Mouse (Mus musculus): Measurements from ENCODE around the gene Mtg1. TPM values are rescaled to one million over a fixed set of nuclear protein-coding genes. Genes with fewer than 3 reads are reported as not detected.
A peak's percentile ranks its signal among the peaks of the same experiment; 100 is the strongest.
"Not testable (repeated sequence)": the region's sequence is repeated elsewhere in the genome, so short reads cannot be mapped to it uniquely, and the experiment has no call there.

Gene Mtg1
- total RNA-seq, 2 experiments from 2014 or later: 24.7 to 28.3 TPM

DNA sequence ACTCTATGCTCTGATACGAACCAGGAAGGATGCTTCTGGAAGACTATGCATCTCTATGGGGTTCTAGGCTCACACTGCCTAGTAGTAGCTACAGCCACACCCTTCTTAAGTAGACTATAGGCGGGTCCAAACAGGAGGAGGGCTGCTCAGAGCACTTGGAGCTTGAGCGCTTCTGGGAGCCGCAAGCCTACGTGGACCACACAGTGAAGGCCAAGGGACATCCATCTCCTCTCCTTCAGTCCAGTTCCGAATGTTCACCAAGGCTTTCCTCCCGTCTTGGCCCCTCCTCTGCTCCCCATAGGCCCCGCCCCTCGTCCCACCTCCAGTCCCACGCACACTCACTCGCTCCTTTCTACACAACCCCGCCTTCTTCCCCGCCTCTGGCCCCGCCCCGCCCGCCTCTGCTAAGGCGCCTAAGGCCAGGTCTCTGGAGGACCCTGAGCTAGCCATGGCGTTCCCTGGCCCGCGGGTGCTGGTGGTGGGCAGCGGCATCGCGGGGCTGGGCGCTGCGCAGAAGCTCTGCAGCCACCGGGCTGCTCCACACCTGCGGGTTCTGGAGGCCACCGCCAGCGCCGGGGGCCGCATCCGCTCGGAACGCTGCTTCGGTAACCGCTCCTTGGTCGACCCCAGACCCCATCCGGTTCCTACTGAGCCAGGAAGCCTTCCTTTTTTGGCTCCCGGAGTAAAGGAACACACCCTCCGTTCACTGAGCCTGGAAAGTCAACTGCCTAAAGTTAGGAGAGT is 11.9 kb upstream of the Mtg1 start:
- peak; percentile 92 to 94 for DNase-seq
- intact Hi-C loops (cut with DNase I): loop anchor here (10.0 kb wide), 1 partner anchor 441 kb away; the partner anchor contains the start of gene Cfap46

DNA sequence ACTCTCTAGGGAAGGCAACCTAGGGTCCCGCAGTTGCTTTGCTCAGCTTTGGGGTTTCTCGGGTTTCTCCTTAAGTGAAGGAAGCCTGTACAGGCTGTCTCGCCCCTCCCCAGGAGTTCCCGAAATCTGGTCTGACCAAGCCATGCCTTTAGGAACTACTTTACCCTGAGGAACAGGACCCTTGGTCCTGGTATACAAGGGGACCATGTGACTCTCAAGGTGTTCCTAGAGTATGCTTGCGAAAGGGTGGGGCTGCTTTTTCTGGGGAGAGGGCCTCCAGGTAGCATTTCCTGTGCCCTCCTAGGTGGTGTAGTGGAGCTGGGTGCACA is 11.4 kb upstream of the Mtg1 start:
- intact Hi-C loops (cut with DNase I): loop anchor here (10.0 kb wide), 1 partner anchor 441 kb away; the partner anchor contains the start of gene Cfap46
- DNase-seq: no peak

DNA sequence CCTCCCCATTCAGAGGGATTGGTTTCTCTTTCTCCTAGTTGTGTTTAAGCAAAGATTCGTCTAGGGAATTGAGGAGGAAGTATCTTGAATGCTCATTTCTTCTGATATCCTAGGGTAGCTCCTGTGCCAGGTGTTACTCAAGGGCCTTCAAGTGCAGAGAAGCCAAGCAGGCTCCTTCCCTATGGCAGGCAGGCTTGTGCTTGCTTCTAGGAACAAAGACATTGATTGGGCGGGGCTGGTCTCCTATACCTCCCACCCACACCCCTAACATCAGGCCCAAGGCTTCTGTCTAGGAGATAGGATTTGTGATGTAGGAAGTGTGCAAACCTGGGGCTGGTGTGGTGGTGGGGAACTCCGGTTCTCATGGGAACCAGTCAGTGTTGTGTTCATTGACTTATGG is 10.4 kb upstream of the Mtg1 start:
- no peak for DNase-seq
- intact Hi-C loops (cut with DNase I): loop anchor here (10.0 kb wide), 1 partner anchor 442 kb away; the partner anchor contains the start of gene Cfap46

- intact Hi-C loops (cut with DNase I): loop anchor here (10.0 kb wide), 1 partner anchor 443 kb away; the partner anchor contains the start of gene Cfap46
- DNase-seq: no peak
These were observed 9.5 kb upstream of the Mtg1 start for GRCm38 (mm10) chr7:140127911-140128310.

GRCm38 (mm10) chr7:140132184-140132583 is 5.2 kb upstream of the Mtg1 start:
- intact Hi-C loops (cut with DNase I); DNase-seq: not testable (repeated sequence)

DNA sequence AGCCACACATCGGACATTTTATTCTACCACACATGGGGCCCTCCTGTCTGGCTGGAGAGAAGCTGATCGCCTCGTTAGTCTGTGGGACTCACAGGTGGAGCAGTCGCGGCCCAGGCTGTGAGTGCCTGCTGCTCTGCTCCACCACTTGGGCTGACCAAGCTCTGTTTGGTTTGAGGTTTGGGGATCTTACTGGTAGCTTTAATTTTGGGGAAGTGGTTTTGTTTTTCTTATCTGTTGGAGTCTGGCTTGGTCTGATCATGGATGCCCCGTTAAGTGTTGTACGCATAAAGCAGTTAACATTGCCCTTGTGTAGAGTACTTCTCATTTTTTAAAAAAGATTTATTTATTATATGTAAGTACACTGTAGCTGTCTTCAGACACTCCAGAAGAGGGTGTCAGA is 3.3 kb upstream of the Mtg1 start:
- intact Hi-C loops (cut with DNase I); DNase-seq: not testable (repeated sequence)

DNA sequence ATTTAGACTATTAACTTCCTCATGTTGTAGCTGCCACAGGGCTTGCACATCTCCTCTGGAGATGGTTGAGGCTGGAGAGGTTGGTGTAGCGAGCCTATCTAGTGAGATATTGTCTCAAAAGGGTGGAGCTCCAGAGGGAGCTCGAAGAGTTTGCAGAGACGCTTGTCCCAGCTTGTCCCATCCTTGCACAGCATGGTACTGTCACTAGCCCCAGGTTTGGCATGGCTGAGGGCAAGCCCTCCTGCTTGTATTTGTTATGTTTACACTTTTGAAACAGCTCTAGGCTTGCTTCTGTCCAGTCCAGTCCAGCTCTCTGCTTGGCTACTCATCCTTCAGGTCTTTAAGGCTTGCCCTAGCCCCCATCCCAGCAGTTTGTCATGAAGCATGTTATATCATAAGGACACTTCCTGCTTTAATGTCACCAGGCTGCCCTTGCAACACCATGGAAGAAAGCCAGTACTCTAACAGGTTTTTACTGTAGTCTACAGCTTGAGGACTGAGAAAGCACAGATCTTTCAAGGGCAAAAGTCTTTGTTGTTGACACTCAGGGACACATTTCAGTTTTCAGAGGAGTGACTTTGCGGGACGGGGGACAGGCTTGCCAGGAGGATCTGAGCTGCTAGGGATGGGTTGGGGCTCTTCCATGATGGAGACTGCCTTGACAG is 2.1 kb upstream of the Mtg1 start:
- intact Hi-C loops (cut with DNase I): loop anchor here (5.0 kb wide), 1 partner anchor 98 kb away; the partner anchor contains the start of genes Tubgcp2 and Zfp511

DNA sequence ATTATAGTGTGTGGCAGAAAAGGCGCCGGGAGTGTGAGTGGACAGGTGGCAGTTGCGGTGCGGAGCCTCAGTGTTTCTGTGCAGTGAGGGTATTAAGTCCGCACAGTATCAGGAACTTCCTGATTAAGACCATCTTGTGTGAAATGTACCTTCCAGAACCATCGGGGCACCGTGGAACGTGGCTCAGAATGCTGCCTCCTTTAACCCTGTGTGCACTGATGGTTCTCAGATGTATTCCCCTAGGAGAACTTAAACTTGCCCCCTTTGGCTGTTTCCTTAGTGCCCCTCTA is 602 bp downstream of the Mtg1 start:
- intact Hi-C loops (cut with DNase I): loop anchor here (1.0 to 5.0 kb wide), 2 partner anchors 22 to 101 kb away; partner anchors contain the start of genes Echs1, Tubgcp2 and Zfp511
- DNase-seq: no peak

More for the DNA sequence above, 2.1 kb upstream of the Mtg1 start:
- no peak for DNase-seq

DNA sequence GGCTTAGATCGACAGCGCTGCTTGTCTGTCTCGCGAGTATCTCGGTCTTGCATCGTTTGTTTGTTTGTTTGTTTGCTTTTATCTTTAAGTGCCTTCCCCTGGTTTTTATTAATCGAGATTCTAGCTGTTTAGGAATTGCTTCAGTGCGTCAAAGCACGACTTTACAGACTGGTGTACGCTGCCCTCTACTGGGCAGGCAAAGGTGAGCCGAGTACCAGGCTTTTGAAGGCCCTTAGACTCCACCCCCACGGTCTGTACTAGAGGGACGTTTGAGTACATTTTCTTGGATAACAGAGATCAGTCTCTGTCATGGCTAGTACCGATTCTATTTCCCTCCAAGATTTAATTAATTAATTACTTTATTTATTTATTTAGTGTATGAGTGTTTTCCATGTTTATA is 4.0 kb downstream of the Mtg1 start:
- DNase-seq: peak; percentile 62 to 68
- intact Hi-C loops (cut with DNase I): loop anchor here (1.0 to 5.0 kb wide), 2 partner anchors 63 to 174 kb away; no protein-coding TSS in a partner anchor

DNA sequence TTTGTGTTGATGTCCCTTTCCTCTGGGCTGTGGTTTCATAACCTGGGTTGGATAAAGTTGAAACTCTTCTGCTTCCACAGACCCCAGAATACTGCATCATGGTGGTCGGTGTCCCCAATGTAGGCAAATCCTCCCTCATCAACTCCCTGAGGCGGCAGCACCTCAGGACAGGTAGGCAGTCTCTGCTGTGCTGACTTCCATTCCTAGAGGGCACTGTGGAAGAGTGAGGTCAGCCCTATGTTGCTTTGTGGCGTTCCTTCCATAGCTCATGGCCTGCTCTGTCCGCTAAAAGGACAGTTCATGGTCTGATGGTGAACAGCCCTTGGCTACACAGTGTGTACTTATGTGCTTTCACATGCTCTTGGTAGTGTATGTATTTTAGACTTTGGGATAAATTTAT is 7.2 kb downstream of the Mtg1 start:
- intact Hi-C loops (cut with DNase I): loop anchor here (5.0 kb wide), 1 partner anchor 177 kb away; no protein-coding TSS in a partner anchor

DNA sequence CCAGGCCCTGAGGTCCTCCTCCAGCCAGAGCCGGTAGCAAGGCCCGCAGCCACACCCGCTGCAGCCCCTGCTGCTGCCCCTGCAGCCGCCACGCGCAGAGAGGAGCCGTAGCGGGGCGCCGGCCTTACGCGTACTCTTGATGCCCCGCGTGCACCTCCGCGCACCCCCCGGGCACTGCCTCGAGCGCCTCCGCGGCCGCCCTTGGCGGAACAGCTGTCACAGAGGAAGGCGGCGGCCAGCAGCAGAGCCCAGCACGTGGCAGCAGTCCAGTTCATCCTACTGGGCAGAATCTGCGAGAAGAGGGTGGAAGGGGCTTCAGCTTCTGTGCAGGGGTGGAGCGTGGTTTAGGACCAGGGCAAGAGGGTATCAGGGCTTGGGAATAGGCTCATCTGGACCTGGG is 16.0 kb downstream of the Mtg1 start:
- DNase-seq: peak in 1 of 2 experiments; percentile 13

More for the DNA sequence above, 7.2 kb downstream of the Mtg1 start:
- no peak for DNase-seq

DNA sequence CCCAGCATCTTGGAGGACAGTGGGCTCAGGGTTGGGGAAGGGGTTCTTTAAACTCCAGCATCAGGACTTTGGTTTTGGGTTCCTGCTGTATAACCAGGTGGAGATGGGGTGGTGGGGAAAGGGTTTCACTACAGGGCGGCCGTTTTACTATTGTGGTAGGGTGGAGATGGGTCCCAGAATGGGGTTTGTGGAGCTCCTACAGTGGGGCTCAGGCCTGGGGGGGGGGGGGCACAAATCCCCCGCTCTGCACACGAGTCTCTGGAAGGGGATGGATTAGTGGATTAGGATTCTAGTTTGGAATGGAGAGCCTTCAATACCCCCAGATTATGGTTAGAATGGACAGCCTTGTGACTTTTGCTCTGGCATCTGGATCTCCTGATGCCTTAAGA is 16.5 kb downstream of the Mtg1 start:
- intact Hi-C loops (cut with DNase I): no loop called here
- no peak for DNase-seq

More for the DNA sequence above, 16.0 kb downstream of the Mtg1 start:
- intact Hi-C loops (cut with DNase I): no loop called here

DNA sequence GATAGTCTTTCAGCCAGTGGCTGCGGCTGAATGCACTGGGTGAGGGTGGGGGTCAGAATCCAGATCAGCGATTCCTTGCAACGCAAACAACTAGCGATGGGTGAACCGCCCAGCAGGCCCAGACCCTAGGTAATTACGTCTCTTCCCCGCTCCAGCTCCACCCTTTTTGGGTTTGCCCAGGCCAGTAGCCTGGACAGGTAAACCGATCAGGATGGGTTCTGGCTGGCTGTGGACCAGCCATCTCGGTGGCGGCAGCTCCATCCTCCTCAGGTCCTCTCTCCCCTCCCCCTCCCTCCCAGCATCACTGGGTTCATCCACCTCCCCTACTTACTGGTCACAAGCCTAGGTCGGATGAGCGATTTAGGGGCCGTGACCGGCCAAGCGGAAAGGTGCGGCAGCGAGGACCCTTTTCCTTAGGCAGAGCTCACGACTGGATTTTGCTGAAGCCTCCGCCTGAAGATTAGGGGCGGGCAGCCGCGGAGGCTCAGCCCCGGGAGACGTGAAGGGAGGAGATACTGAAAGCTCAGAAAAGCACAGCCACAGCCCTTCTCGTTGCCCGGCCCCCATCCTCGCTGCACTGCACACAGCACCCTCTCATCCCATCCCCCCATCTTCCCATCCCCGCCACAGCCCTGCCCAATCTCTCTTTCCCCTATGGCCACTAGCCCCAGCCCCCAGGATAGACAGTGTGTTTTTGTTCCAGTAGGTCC is 17.0 kb downstream of the Mtg1 start, which contains the start of gene Sprn:
Gene Sprn, minus strand, starts transcription at position 660 of the 710 bp plus-strand sequence.
- DNase-seq: peak in 1 of 2 experiments; percentile 13
- intact Hi-C loops (cut with DNase I): no loop called here

GRCm38 (mm10) chr7:140160363-140160762 is 23.0 kb downstream of the Mtg1 start:
- no peak for DNase-seq
- intact Hi-C loops (cut with DNase I): no loop called here

- no peak for DNase-seq
- intact Hi-C loops (cut with DNase I): no loop called here
These were observed 27.3 kb downstream of the Mtg1 start, which contains the start of gene Olfr522 for GRCm38 (mm10) chr7:140164664-140165063. TSS of gene Olfr522 (minus strand) at chr7:140164764.

DNA sequence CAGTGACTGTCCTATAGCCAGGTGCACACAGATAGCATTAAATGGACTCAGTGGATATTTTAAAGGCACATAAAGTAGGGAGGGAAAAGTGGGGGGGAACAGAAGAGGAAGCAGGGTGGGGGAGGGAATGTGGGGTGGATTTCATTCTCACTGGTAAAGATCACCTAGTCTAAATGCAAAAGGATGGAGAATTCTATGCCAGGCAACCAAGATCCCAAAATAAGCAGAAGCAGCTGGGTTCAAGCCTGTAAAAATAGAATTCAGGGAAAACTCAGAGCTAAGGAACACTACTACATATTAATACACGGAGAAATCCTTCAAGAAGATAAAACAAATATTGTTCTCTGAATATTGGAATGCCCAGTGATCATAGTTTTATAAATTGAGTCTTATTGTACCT is 30.6 kb downstream of the Mtg1 start:
- intact Hi-C loops (cut with DNase I): no loop called here
- no peak for DNase-seq

- intact Hi-C loops (cut with DNase I): no loop called here
- no peak for DNase-seq
These were observed 32.0 kb downstream of the Mtg1 start for GRCm38 (mm10) chr7:140169386-140169785.

- no peak for DNase-seq
These were observed 33.5 kb downstream of the Mtg1 start for GRCm38 (mm10) chr7:140170863-140171262.

GRCm38 (mm10) chr7:140172936-140173335 is 35.6 kb downstream of the Mtg1 start, which contains the start of gene Olfr523:
TSS of gene Olfr523 (plus strand) at chr7:140173217.
- DNase-seq: no peak
- intact Hi-C loops (cut with DNase I): no loop called here

More at GRCm38 (mm10) chr7:140170863-140171262, 33.5 kb downstream of the Mtg1 start:
- intact Hi-C loops (cut with DNase I): no loop called here

- DNase-seq: no peak
- intact Hi-C loops (cut with DNase I): no loop called here
These were observed 41.8 kb downstream of the Mtg1 start for GRCm38 (mm10) chr7:140179176-140179575.

- intact Hi-C loops (cut with DNase I): no loop called here
- DNase-seq: no peak
These were observed 43.3 kb downstream of the Mtg1 start for GRCm38 (mm10) chr7:140180692-140181091.

All from heart, postnatal 36 days (tissue).